Mouse (Mus musculus): Measurements from ENCODE around the gene Marc1. TPM values are rescaled to one million over a fixed set of nuclear protein-coding genes. Genes with fewer than 3 reads are reported as not detected.
A peak's percentile ranks its signal among the peaks of the same experiment; 100 is the strongest.

The Marc1 gene
- polyA plus RNA-seq (2012; fragmentation: generic; extraction: Trizol) = 0.01 TPM
- long read RNA-seq, experiment 1 = 0 reads
- long read RNA-seq, experiment 2 = 0 reads

- no peak within 1 kb of the TSS for H3K4me3 ChIP-seq (ENCODE audit: insufficient read depth, poor library complexity, severe bottlenecking)
- no peak within 1 kb of the TSS for H3ac ChIP-seq (ENCODE audit: control insufficient read depth, insufficient read length, low read depth)
- H3K79me3 ChIP-seq (ENCODE audit: low read depth) = no peaks in the 10 kb centered on the region
- H3K27me3 ChIP-seq (ENCODE audit: control insufficient read depth, insufficient read depth, insufficient read length) = no peaks in the 10 kb centered on the region
- no peak for TF ChIP-seq MAX (IDR thresholded peaks at IDR 0.05)
- TF ChIP-seq CTCF (IDR thresholded peaks at IDR 0.05; ENCODE audit: control insufficient read depth, insufficient read depth, insufficient read length) = no peak
- TF ChIP-seq MYOG (IDR thresholded peaks at IDR 0.05; ENCODE audit: control insufficient read depth, extremely low read depth, insufficient read length) = no peak
- no peak for TF ChIP-seq USF1 (IDR thresholded peaks at IDR 0.05; ENCODE audit: low read depth)
- TF ChIP-seq MYOD1 (IDR thresholded peaks at IDR 0.05; ENCODE audit: control insufficient read depth, insufficient read length, low read depth) = no peak
- TF ChIP-seq CEBPB (IDR thresholded peaks at IDR 0.05; ENCODE audit: low read depth) = no peak
- no peak for TF ChIP-seq FOSL1 (IDR thresholded peaks at IDR 0.05; ENCODE audit: insufficient read depth, low read length, poor library complexity, severe bottlenecking)
- no peaks in the 10 kb centered on the region for H3K36me3 ChIP-seq (ENCODE audit: control insufficient read depth, insufficient read depth)
- H3K79me2 ChIP-seq (ENCODE audit: control insufficient read depth, insufficient read depth) = no peaks in the 10 kb centered on the region
Observed at GRCm38 (mm10) chr1:184810780-184811575, at the start of gene Marc1. TSS of gene Marc1 (minus strand) at chr1:184811313.

- H3ac ChIP-seq (ENCODE audit: control insufficient read depth, insufficient read length, low read depth) = no peak overlapping the region
- no peaks in the 10 kb centered on the region for H3K27me3 ChIP-seq (ENCODE audit: control insufficient read depth, insufficient read depth, insufficient read length)
- no peaks in the 10 kb centered on the region for H3K79me3 ChIP-seq (ENCODE audit: low read depth)
- TF ChIP-seq FOSL1 (IDR thresholded peaks at IDR 0.05; ENCODE audit: insufficient read depth, low read length, poor library complexity, severe bottlenecking) = no peak
- TF ChIP-seq USF1 (IDR thresholded peaks at IDR 0.05; ENCODE audit: low read depth) = peak; percentile 2
- H3K4me3 ChIP-seq (ENCODE audit: insufficient read depth, poor library complexity, severe bottlenecking) = no peak overlapping the region
- H3K79me2 ChIP-seq (ENCODE audit: control insufficient read depth, insufficient read depth) = no peaks in the 10 kb centered on the region
- no peaks in the 10 kb centered on the region for H3K36me3 ChIP-seq (ENCODE audit: control insufficient read depth, insufficient read depth)
Observed at GRCm38 (mm10) chr1:184860276-184860675, 49.2 kb upstream of the Marc1 start.

DNA sequence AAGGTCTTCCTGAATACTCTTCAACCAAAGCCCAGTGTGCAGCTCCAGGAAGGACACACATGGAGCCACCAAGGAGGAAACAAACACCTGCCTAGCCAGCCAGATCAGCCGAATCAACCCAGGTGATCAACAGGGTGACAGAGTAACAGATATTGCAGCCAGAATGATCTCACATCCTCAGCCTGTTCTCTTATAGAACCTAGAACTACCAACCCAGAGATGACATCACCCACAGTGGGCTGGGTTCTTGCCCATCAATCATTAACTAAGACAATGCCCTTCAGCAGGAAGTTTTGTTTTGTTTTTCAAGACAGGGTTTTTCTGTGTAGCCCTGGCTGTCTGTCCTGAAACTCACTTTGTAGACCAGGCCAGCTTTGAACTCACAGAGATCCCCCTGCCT lies 47.1 kb upstream of the Marc1 start:
- TF ChIP-seq FOSL1 (IDR thresholded peaks at IDR 0.05; ENCODE audit: insufficient read depth, low read length, poor library complexity, severe bottlenecking) (no peak), MAX (IDR thresholded peaks at IDR 0.05) (no peak), MYOD1 (IDR thresholded peaks at IDR 0.05; ENCODE audit: control insufficient read depth, insufficient read length, low read depth) (no peak), MYOG (IDR thresholded peaks at IDR 0.05; ENCODE audit: control insufficient read depth, extremely low read depth, insufficient read length) (no peak), CEBPB (IDR thresholded peaks at IDR 0.05; ENCODE audit: low read depth) (no peak), CTCF (IDR thresholded peaks at IDR 0.05; ENCODE audit: control insufficient read depth, insufficient read depth, insufficient read length) (no peak), USF1 (IDR thresholded peaks at IDR 0.05; ENCODE audit: low read depth) (no peak)
- Histone ChIP-seq H3K36me3 (ENCODE audit: control insufficient read depth, insufficient read depth) (no peaks in the 10 kb centered on the region), H3ac (ENCODE audit: control insufficient read depth, insufficient read length, low read depth) (no peak overlapping the region), H3K79me2 (ENCODE audit: control insufficient read depth, insufficient read depth) (no peaks in the 10 kb centered on the region), H3K27me3 (ENCODE audit: control insufficient read depth, insufficient read depth, insufficient read length) (no peaks in the 10 kb centered on the region), H3K4me3 (ENCODE audit: insufficient read depth, poor library complexity, severe bottlenecking) (no peak overlapping the region), H3K79me3 (ENCODE audit: low read depth) (no peaks in the 10 kb centered on the region)

GRCm38 (mm10) chr1:184857216-184857615 lies 46.1 kb upstream of the Marc1 start:
- H3K4me3 ChIP-seq (ENCODE audit: insufficient read depth, poor library complexity, severe bottlenecking) = no peak overlapping the region
- no peak for TF ChIP-seq CTCF (IDR thresholded peaks at IDR 0.05; ENCODE audit: control insufficient read depth, insufficient read depth, insufficient read length)
- no peak for TF ChIP-seq MAX (IDR thresholded peaks at IDR 0.05)
- no peak for TF ChIP-seq MYOG (IDR thresholded peaks at IDR 0.05; ENCODE audit: control insufficient read depth, extremely low read depth, insufficient read length)
- no peak for TF ChIP-seq CEBPB (IDR thresholded peaks at IDR 0.05; ENCODE audit: low read depth)
- TF ChIP-seq FOSL1 (IDR thresholded peaks at IDR 0.05; ENCODE audit: insufficient read depth, low read length, poor library complexity, severe bottlenecking) = no peak
- TF ChIP-seq MYOD1 (IDR thresholded peaks at IDR 0.05; ENCODE audit: control insufficient read depth, insufficient read length, low read depth) = no peak
- H3K36me3 ChIP-seq (ENCODE audit: control insufficient read depth, insufficient read depth) = no peaks in the 10 kb centered on the region

DNA sequence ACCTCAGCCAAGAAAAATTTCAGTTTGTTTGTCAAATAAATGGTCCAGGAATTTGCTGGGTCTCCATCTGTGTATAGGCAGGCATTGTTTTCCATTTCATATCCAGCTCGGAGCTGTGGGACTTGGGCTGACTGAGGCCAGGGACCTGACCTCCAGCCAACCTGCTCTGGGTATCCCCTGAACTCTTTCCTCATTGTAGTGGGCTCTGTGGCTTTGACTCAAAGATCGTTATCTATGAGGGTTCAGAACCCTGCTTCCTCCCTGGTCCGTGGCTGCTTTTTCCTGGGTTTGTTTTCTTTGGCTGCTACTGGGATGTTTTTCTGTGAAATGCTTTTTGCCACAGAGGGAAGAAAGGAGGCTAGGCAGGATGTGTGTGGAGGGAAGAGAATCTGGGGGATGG lies 42.8 kb upstream of the Marc1 start:
- no peaks in the 10 kb centered on the region for H3K79me2 ChIP-seq (ENCODE audit: control insufficient read depth, insufficient read depth)
- no peak for TF ChIP-seq CTCF (IDR thresholded peaks at IDR 0.05; ENCODE audit: control insufficient read depth, insufficient read depth, insufficient read length)
- no peak for TF ChIP-seq MAX (IDR thresholded peaks at IDR 0.05)
- no peak for TF ChIP-seq CEBPB (IDR thresholded peaks at IDR 0.05; ENCODE audit: low read depth)
- TF ChIP-seq MYOD1 (IDR thresholded peaks at IDR 0.05; ENCODE audit: control insufficient read depth, insufficient read length, low read depth) = no peak
- TF ChIP-seq USF1 (IDR thresholded peaks at IDR 0.05; ENCODE audit: low read depth) = no peak
- no peak for TF ChIP-seq MYOG (IDR thresholded peaks at IDR 0.05; ENCODE audit: control insufficient read depth, extremely low read depth, insufficient read length)
- no peak for TF ChIP-seq FOSL1 (IDR thresholded peaks at IDR 0.05; ENCODE audit: insufficient read depth, low read length, poor library complexity, severe bottlenecking)
- H3K36me3 ChIP-seq (ENCODE audit: control insufficient read depth, insufficient read depth) = no peaks in the 10 kb centered on the region
- H3K79me3 ChIP-seq (ENCODE audit: low read depth) = no peaks in the 10 kb centered on the region
- H3K4me3 ChIP-seq (ENCODE audit: insufficient read depth, poor library complexity, severe bottlenecking) = no peak overlapping the region
- no peaks in the 10 kb centered on the region for H3K27me3 ChIP-seq (ENCODE audit: control insufficient read depth, insufficient read depth, insufficient read length)
- no peak overlapping the region for H3ac ChIP-seq (ENCODE audit: control insufficient read depth, insufficient read length, low read depth)

More at GRCm38 (mm10) chr1:184857216-184857615, 46.1 kb upstream of the Marc1 start:
- Histone ChIP-seq H3K79me3 (ENCODE audit: low read depth) (no peaks in the 10 kb centered on the region), H3ac (ENCODE audit: control insufficient read depth, insufficient read length, low read depth) (no peak overlapping the region), H3K79me2 (ENCODE audit: control insufficient read depth, insufficient read depth) (no peaks in the 10 kb centered on the region), H3K27me3 (ENCODE audit: control insufficient read depth, insufficient read depth, insufficient read length) (no peaks in the 10 kb centered on the region)

Data from C2C12 (cell line).